Mouse (Mus musculus): Measurements from ENCODE around the gene Rgs9bp.

GRCm38 (mm10) chr7:35622626-35623025 is 37.2 kb upstream of the Rgs9bp start:
- TF ChIP-seq MAFK (IDR thresholded peaks at IDR 0.05; ENCODE audit: insufficient read depth, low read depth, low read length) (no peak), ZC3H11A (IDR thresholded peaks at IDR 0.05; ENCODE audit: borderline replicate concordance, low read depth, low read length) (no peak), ZNF384 (IDR thresholded peaks at IDR 0.05; ENCODE audit: low read depth, low read length) (no peak)
